Mouse (Mus musculus): Measurements from ENCODE around the gene Bap1. TPM values are rescaled to one million over a fixed set of nuclear protein-coding genes. Genes with fewer than 3 reads are reported as not detected.

Gene Bap1
- polyA plus RNA-seq, 1 experiment from 2014 or later, result 106 TPM

DNA sequence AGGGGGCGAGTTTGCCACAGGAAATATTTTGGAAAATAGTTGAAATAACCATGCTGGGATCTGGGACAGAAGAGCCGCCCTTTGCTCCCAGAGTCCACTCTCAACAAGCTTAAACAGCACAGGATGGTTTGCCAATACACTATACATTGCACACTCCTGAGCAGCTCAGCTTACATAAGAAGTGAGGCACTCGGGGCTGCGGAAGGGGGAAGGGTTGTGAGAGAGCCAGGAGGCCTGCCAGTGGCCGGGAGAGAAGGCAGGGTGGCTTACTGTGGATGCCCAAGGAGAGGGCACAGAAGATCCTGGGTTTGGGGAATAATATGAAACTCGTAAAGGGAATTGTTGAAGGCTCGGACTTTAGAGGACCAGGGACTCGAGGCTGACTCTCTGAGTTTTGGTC, 37.4 kb upstream of the Bap1 start:
- Histone ChIP-seq H3K36me3 (no peaks in the 10 kb centered on the region), H3K9ac (replicated peaks) (no peak overlapping the region), H3K4me3 (replicated peaks) (no peak overlapping the region), H3K9me3 (no peaks in the 10 kb centered on the region), H3K4me1 (replicated peaks) (peaks cover 16% of the 10 kb centered on the region), H3K27ac (no peak overlapping the region), H3K27me3 (no peaks in the 10 kb centered on the region; the same call in 1 of the 2 replicates), H3K4me2 (no peak overlapping the region)
- 61% methylated on average over 8 of the region's 8 CpGs for WGBS
- no peak for ATAC-seq (ENCODE audit: insufficient number of reproducible peaks, insufficient read depth, low FRiP score, low TSS enrichment, low read depth)

DNA sequence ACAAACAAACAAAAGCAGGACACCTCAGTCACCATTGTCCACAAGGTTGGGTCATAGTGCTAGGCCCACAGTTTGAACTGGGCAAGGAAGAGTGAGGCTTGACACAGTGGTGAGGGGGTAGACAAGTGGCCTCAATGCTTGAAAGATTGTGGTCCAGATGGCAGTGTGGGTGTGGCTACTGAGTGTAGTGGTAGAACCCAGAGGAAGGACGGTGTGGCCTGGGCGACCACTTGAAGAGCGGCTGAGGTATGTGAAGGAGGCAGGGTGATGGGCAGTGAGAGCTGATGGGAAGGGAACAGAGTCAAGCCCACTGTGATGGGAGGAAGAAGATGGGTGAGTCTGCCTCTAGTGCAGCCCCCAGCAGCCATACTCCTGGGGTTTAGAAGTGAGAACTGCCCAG, 36.6 kb upstream of the Bap1 start:
- peaks cover 16% of the 10 kb centered on the region for H3K4me1 ChIP-seq (replicated peaks)
- H3K27me3 ChIP-seq, result no peaks in the 10 kb centered on the region; the same call in 1 of the 2 replicates
- WGBS, result 83% methylated on average over 3 of the region's 3 CpGs
- H3K4me3 ChIP-seq (replicated peaks), result no peak overlapping the region
- no peak overlapping the region for H3K4me2 ChIP-seq
- no peak for ATAC-seq (ENCODE audit: insufficient number of reproducible peaks, insufficient read depth, low FRiP score, low TSS enrichment, low read depth)
- H3K9ac ChIP-seq (replicated peaks), result no peak overlapping the region
- H3K36me3 ChIP-seq, result no peaks in the 10 kb centered on the region
- H3K9me3 ChIP-seq, result no peaks in the 10 kb centered on the region
- no peak overlapping the region for H3K27ac ChIP-seq

GRCm38 (mm10) chr14:31215157-31216002, 35.9 kb upstream of the Bap1 start:
- H3K36me3 ChIP-seq, result no peaks in the 10 kb centered on the region
- peaks cover 17% of the 10 kb centered on the region for H3K4me1 ChIP-seq (replicated peaks)
- 0 out of 2 replicates have a peak overlapping the region, but pooled peaks have one; percentile 17 for H3K27ac ChIP-seq
- H3K4me3 ChIP-seq (replicated peaks), result no peak overlapping the region
- no peaks in the 10 kb centered on the region; the same call in 1 of the 2 replicates for H3K27me3 ChIP-seq
- no peak for ATAC-seq (ENCODE audit: insufficient number of reproducible peaks, insufficient read depth, low FRiP score, low TSS enrichment, low read depth)
- peak overlapping the region; percentile 11; the same call in 1 of the 2 replicates for H3K4me2 ChIP-seq
- H3K9me3 ChIP-seq, result no peaks in the 10 kb centered on the region
- H3K9ac ChIP-seq (replicated peaks), result no peak overlapping the region
- WGBS, result 34% methylated on average over 15 of the region's 15 CpGs

GRCm38 (mm10) chr14:31216846-31217245, 34.4 kb upstream of the Bap1 start, which contains the start of gene Nisch:
Gene Nisch, minus strand, starts transcription at chr14:31216946.
- Histone ChIP-seq H3K4me3 (replicated peaks) (no peak within 1 kb of the TSS; the same call in 1 of the 2 replicates), H3K4me2 (peak within 1 kb of the TSS; percentile 36), H3K4me1 (replicated peaks) (peaks cover 22% of the 10 kb centered on the region), H3K27ac (0 out of 2 replicates have a peak within 1 kb of the TSS, but pooled peaks have one; percentile 17), H3K9ac (replicated peaks) (peak within 1 kb of the TSS; percentile 23; the same call in 1 of the 2 replicates), H3K27me3 (no peaks in the 10 kb centered on the region; the same call in 1 of the 2 replicates), H3K9me3 (no peaks in the 10 kb centered on the region), H3K36me3 (no peaks in the 10 kb centered on the region)
- ATAC-seq (ENCODE audit: insufficient number of reproducible peaks, insufficient read depth, low FRiP score, low TSS enrichment, low read depth), result no peak
- WGBS, result 74% methylated on average over 2 of the region's 2 CpGs

- peak; percentile 52; the same call in 1 of the 2 replicates for ATAC-seq (ENCODE audit: insufficient number of reproducible peaks, insufficient read depth, low FRiP score, low TSS enrichment, low read depth)
- peaks cover 22% of the 10 kb centered on the region for H3K4me1 ChIP-seq (replicated peaks)
- H3K27ac ChIP-seq, result no peak within 1 kb of the TSS
- peak within 1 kb of the TSS; percentile 23; the same call in 1 of the 2 replicates for H3K9ac ChIP-seq (replicated peaks)
- no peak within 1 kb of the TSS; the same call in 1 of the 2 replicates for H3K4me3 ChIP-seq (replicated peaks)
- H3K36me3 ChIP-seq, result no peaks in the 10 kb centered on the region
- no peaks in the 10 kb centered on the region for H3K9me3 ChIP-seq
- 6% methylated on average over 11 of the region's 11 CpGs for whole genome bisulfite sequencing
- H3K4me2 ChIP-seq, result peak within 1 kb of the TSS; percentile 36
- H3K27me3 ChIP-seq, result no peaks in the 10 kb centered on the region; the same call in 1 of the 2 replicates
Observed at GRCm38 (mm10) chr14:31217666-31218065, 33.6 kb upstream of the Bap1 start, which contains the start of gene Sema3g. Gene Sema3g, plus strand, starts transcription at chr14:31217860.

GRCm38 (mm10) chr14:31226978-31227377, 24.3 kb upstream of the Bap1 start:
- H3K4me2 ChIP-seq, result no peak overlapping the region
- no peaks in the 10 kb centered on the region for H3K9me3 ChIP-seq
- H3K36me3 ChIP-seq, result no peaks in the 10 kb centered on the region
- H3K4me3 ChIP-seq (replicated peaks), result no peak overlapping the region
- H3K27ac ChIP-seq, result no peak overlapping the region
- H3K27me3 ChIP-seq, result no peaks in the 10 kb centered on the region
- WGBS, result 70% methylated on average over 4 of the region's 4 CpGs
- ATAC-seq (ENCODE audit: insufficient number of reproducible peaks, insufficient read depth, low FRiP score, low TSS enrichment, low read depth), result no peak; the same call in 1 of the 2 replicates
- H3K4me1 ChIP-seq (replicated peaks), result no peaks in the 10 kb centered on the region; the same call in 1 of the 2 replicates
- H3K9ac ChIP-seq (replicated peaks), result no peak overlapping the region

GRCm38 (mm10) chr14:31228234-31228633, 23.0 kb upstream of the Bap1 start:
- no peak overlapping the region for H3K27ac ChIP-seq
- WGBS, result 74% methylated on average over 6 of the region's 6 CpGs

GRCm38 (mm10) chr14:31230442-31230841, 20.8 kb upstream of the Bap1 start:
- Histone ChIP-seq H3K4me3 (replicated peaks) (no peak overlapping the region), H3K27ac (no peak overlapping the region), H3K4me1 (replicated peaks) (no peaks in the 10 kb centered on the region; the same call in 1 of the 2 replicates), H3K27me3 (no peaks in the 10 kb centered on the region), H3K36me3 (no peaks in the 10 kb centered on the region), H3K4me2 (no peak overlapping the region), H3K9ac (replicated peaks) (no peak overlapping the region), H3K9me3 (no peaks in the 10 kb centered on the region)
- whole genome bisulfite sequencing, result 63% methylated on average over 8 of the region's 8 CpGs
- no peak for ATAC-seq (ENCODE audit: insufficient number of reproducible peaks, insufficient read depth, low FRiP score, low TSS enrichment, low read depth)

More at GRCm38 (mm10) chr14:31228234-31228633, 23.0 kb upstream of the Bap1 start:
- Histone ChIP-seq H3K36me3 (no peaks in the 10 kb centered on the region), H3K4me1 (replicated peaks) (no peaks in the 10 kb centered on the region; the same call in 1 of the 2 replicates), H3K4me3 (replicated peaks) (no peak overlapping the region), H3K4me2 (no peak overlapping the region), H3K9ac (replicated peaks) (no peak overlapping the region), H3K27me3 (no peaks in the 10 kb centered on the region), H3K9me3 (no peaks in the 10 kb centered on the region)
- no peak for ATAC-seq (ENCODE audit: insufficient number of reproducible peaks, insufficient read depth, low FRiP score, low TSS enrichment, low read depth)

DNA sequence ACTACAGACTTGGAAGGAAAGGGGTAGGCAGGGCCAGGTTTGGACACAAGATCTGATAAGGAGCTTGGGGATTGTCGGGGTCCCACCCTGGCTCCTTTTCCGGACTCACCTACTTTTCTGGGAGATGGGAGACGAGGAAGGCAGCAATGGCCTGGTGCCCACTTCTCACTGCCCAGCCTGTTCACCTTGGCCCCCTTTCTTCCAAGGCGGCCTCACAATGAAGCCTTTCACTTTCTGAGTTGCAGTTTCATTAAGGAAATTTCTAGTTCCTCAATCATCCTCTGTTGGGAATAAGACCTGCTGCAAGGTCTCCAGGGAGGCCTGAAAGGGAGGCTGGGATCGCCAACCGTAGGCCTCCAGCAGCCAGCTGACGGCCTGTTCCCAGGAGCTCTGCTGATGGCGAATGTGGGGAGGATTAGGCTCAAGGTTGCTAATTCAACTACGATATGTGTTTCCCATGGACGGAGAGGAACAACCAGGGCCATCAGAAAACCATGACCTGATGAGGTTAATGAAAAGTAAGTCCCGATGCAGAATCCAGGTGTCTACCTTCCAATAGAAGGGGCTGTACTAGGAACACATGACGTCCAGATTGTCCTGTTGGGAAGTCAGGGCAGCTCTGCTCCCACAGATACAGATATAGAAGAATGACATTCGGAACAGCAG, 18.7 kb upstream of the Bap1 start:
- ATAC-seq (ENCODE audit: insufficient number of reproducible peaks, insufficient read depth, low FRiP score, low TSS enrichment, low read depth), result no peak

DNA sequence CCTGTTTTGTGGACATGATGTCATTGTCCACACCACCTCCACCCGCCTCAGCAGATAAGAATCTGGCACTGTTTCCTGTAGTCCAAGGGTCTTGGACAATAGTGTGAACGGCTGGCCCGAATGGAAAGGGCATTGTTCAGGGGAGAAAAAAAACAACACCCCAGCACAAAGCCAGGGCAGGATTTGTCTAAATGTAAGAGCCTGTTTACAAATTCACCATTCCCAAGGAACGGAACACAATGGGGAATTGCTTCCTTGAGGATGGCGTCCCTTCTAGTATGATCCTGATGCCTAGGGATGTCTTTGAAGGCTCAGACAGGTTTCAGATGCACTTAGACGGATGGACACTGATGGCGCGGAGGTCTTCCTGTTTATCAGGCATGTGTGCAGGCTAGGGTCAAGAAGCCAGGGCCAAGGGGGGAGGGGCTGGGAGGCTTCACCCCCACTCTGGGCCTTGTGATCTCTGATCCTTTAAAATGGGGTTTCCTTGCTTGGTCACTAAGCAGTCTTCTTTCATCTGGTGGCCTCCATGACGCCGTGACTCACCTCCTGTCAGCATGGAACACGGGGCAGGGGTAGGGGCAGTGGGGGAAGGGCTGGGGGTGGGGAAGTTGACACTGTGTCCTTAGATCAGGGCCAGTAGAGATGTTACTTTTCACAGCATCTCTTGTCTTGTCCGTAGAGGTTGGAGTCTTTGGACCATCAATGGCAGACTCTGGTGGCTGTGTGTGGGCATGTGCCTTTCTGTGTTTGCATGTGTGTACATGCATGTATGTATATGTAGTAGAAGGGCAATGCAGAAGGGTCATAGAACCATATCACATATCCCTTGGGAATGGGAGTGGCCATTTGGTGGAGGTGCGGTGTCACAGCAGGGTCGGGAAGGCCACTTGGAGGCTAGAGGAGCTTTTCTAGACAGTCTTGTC, 17.9 kb upstream of the Bap1 start:
- H3K4me1 ChIP-seq (replicated peaks), result no peaks in the 10 kb centered on the region; the same call in 1 of the 2 replicates
- no peak overlapping the region for H3K4me2 ChIP-seq
- ATAC-seq (ENCODE audit: insufficient number of reproducible peaks, insufficient read depth, low FRiP score, low TSS enrichment, low read depth), result no peak
- H3K4me3 ChIP-seq (replicated peaks), result no peak overlapping the region
- 77% methylated on average over 14 of the region's 14 CpGs for WGBS
- no peak overlapping the region for H3K27ac ChIP-seq
- H3K36me3 ChIP-seq, result no peaks in the 10 kb centered on the region
- no peak overlapping the region for H3K9ac ChIP-seq (replicated peaks)
- no peaks in the 10 kb centered on the region for H3K27me3 ChIP-seq
- H3K9me3 ChIP-seq, result no peaks in the 10 kb centered on the region

More for the DNA sequence above, 18.7 kb upstream of the Bap1 start:
- no peak overlapping the region for H3K4me2 ChIP-seq
- H3K27me3 ChIP-seq, result no peaks in the 10 kb centered on the region
- no peaks in the 10 kb centered on the region; the same call in 1 of the 2 replicates for H3K4me1 ChIP-seq (replicated peaks)
- no peaks in the 10 kb centered on the region for H3K36me3 ChIP-seq
- no peak overlapping the region for H3K4me3 ChIP-seq (replicated peaks)
- H3K9ac ChIP-seq (replicated peaks), result no peak overlapping the region
- H3K9me3 ChIP-seq, result no peaks in the 10 kb centered on the region
- no peak overlapping the region for H3K27ac ChIP-seq
- 83% methylated on average over 13 of the region's 13 CpGs for WGBS

All from limb, embryonic 12.5 days (tissue).